Mouse (Mus musculus) cerebellum, adult 2 months (tissue): ENCODE measurements at regions not wholly inside any gene's neighbourhood (a gene's known extent, or its start where the extent isn't known, plus 50 kb on each side); places are given as distances from the start of the nearest gene placed in this dataset.

Source experiments
- CTCF ChIP-seq: fragments of 200-500 bp; IDR thresholded peaks from 2 replicates; pipeline ENCODE4 v1.5.1; 2011; ENCODE audit warnings: low read depth, mild to moderate bottlenecking, control low read depth, low read length, moderate library complexity, borderline replicate concordance; ENCODE audit not compliant: insufficient read depth
- POLR2A ChIP-seq: fragments of 200-500 bp; IDR thresholded peaks from 2 replicates; pipeline ENCODE4 v1.6.1; 2011; ENCODE audit warnings: low read length, control low read depth, borderline replicate concordance; ENCODE audit not compliant: insufficient read depth

DNA sequence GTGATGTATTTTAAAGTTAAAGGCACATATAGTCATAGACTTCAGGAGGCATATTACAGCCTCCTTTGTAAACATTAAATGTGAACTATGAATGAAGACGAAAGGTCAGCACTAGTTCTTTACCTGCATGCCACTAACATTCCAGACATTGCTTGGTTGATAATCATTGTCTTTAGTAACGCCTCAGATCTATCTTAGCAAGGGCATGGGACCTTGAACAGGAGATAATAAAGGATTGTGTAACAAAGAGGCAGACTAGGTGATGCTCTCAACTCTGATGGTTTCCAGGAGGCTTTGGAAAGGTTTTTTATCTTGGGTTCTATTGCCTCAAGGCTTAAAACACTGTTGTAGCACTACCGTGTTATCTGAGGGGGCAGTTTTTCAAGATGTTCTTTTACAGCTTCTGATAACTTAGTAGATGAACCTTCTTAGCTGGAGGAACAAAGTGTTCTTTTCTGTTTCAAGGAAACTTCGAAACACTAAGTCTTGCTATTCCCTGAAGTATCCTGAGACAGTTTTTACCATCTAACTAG, 82.9 kb upstream of the Tent5a start:
- TF ChIP-seq CTCF (no peak), POLR2A (no peak)
